Mouse (Mus musculus): ENCODE measurements around the gene Rph3al. TPM values are rescaled to one million over a fixed set of nuclear protein-coding genes. Genes with fewer than 3 reads are reported as not detected.

Gene Rph3al
- polyA plus RNA-seq, 1 experiment from 2014 or later: 14.5 TPM

GRCm38 (mm10) chr11:75846589-75846988 lies 91.6 kb downstream of the Rph3al start:
- WGBS: 52% methylated on average over 7 of the region's 7 CpGs
- no peak overlapping the region for H3K4me2 ChIP-seq (ENCODE audit: low read length)
- H3K4me1 ChIP-seq (replicated peaks; ENCODE audit: insufficient read depth, low read length): no peaks in the 10 kb centered on the region
- no peak overlapping the region for H3K4me3 ChIP-seq (replicated peaks; ENCODE audit: low read depth, low read length)
- DNase-seq (ENCODE audit: low spot score) (no peak), ATAC-seq (replicated peaks; ENCODE audit: low FRiP score, low read depth) (no peak)
- no peaks in the 10 kb centered on the region for H3K9me3 ChIP-seq (replicated peaks; ENCODE audit: low read length)
- H3K27ac ChIP-seq: no peak overlapping the region
- H3K27me3 ChIP-seq (ENCODE audit: insufficient read depth, low read length): no peaks in the 10 kb centered on the region
- H3K36me3 ChIP-seq (ENCODE audit: insufficient read depth, low read length): no peaks in the 10 kb centered on the region
- TF ChIP-seq CTCF (IDR thresholded peaks at IDR 0.05; ENCODE audit: low read depth): no peak
- no peak overlapping the region for H3K9ac ChIP-seq (ENCODE audit: low read depth, low read length)

- no peak for TF ChIP-seq CTCF (IDR thresholded peaks at IDR 0.05; ENCODE audit: low read depth)
Measured at GRCm38 (mm10) chr11:75845675-75846074, 92.6 kb downstream of the Rph3al start.

GRCm38 (mm10) chr11:75842904-75843619 lies 95.2 kb downstream of the Rph3al start:
- H3K4me3 ChIP-seq (replicated peaks; ENCODE audit: low read depth, low read length): no peak overlapping the region
- no peaks in the 10 kb centered on the region for H3K36me3 ChIP-seq (ENCODE audit: insufficient read depth, low read length)
- no peak for ATAC-seq (replicated peaks; ENCODE audit: low FRiP score, low read depth)
- TF ChIP-seq CTCF (IDR thresholded peaks at IDR 0.05; ENCODE audit: low read depth): no peak
- H3K27ac ChIP-seq: no peak overlapping the region
- H3K4me2 ChIP-seq (ENCODE audit: low read length): no peak overlapping the region
- 72% methylated on average over 4 of the region's 4 CpGs for WGBS
- no peaks in the 10 kb centered on the region for H3K4me1 ChIP-seq (replicated peaks; ENCODE audit: insufficient read depth, low read length)
- no peak overlapping the region; the same call in 1 of the 2 replicates for H3K9ac ChIP-seq (ENCODE audit: low read depth, low read length)
- DNase-seq (ENCODE audit: low spot score): no peak
- no peaks in the 10 kb centered on the region for H3K9me3 ChIP-seq (replicated peaks; ENCODE audit: low read length)
- no peaks in the 10 kb centered on the region for H3K27me3 ChIP-seq (ENCODE audit: insufficient read depth, low read length)

More at GRCm38 (mm10) chr11:75845675-75846074, 92.6 kb downstream of the Rph3al start:
- H3K4me1 ChIP-seq (replicated peaks; ENCODE audit: insufficient read depth, low read length): no peaks in the 10 kb centered on the region
- no peak overlapping the region for H3K27ac ChIP-seq
- WGBS: 43% methylated on average over 7 of the region's 7 CpGs
- H3K9me3 ChIP-seq (replicated peaks; ENCODE audit: low read length): no peaks in the 10 kb centered on the region
- no peak overlapping the region for H3K9ac ChIP-seq (ENCODE audit: low read depth, low read length)
- DNase-seq (ENCODE audit: low spot score): no peak
- no peak for ATAC-seq (replicated peaks; ENCODE audit: low FRiP score, low read depth)
- no peaks in the 10 kb centered on the region for H3K27me3 ChIP-seq (ENCODE audit: insufficient read depth, low read length)
- no peaks in the 10 kb centered on the region for H3K36me3 ChIP-seq (ENCODE audit: insufficient read depth, low read length)
- H3K4me3 ChIP-seq (replicated peaks; ENCODE audit: low read depth, low read length): no peak overlapping the region
- H3K4me2 ChIP-seq (ENCODE audit: low read length): no peak overlapping the region

GRCm38 (mm10) chr11:75841503-75841902 lies 96.7 kb downstream of the Rph3al start:
- WGBS: 86% methylated on average over 3 of the region's 3 CpGs
- no peak for TF ChIP-seq CTCF (IDR thresholded peaks at IDR 0.05; ENCODE audit: low read depth)
- no peak overlapping the region for H3K4me2 ChIP-seq (ENCODE audit: low read length)
- no peaks in the 10 kb centered on the region for H3K36me3 ChIP-seq (ENCODE audit: insufficient read depth, low read length)
- no peak for ATAC-seq (replicated peaks; ENCODE audit: low FRiP score, low read depth)
- no peak overlapping the region for H3K27ac ChIP-seq
- H3K9ac ChIP-seq (ENCODE audit: low read depth, low read length): no peak overlapping the region
- no peak overlapping the region for H3K4me3 ChIP-seq (replicated peaks; ENCODE audit: low read depth, low read length)
- DNase-seq (ENCODE audit: low spot score): no peak
- H3K27me3 ChIP-seq (ENCODE audit: insufficient read depth, low read length): no peaks in the 10 kb centered on the region
- no peaks in the 10 kb centered on the region for H3K9me3 ChIP-seq (replicated peaks; ENCODE audit: low read length)
- no peaks in the 10 kb centered on the region for H3K4me1 ChIP-seq (replicated peaks; ENCODE audit: insufficient read depth, low read length)

GRCm38 (mm10) chr11:75839536-75840430 lies 98.4 kb downstream of the Rph3al start:
- 73% methylated on average over 12 of the region's 12 CpGs for WGBS
- no peaks in the 10 kb centered on the region for H3K9me3 ChIP-seq (replicated peaks; ENCODE audit: low read length)
- DNase-seq (ENCODE audit: low spot score) (no peak), ATAC-seq (replicated peaks; ENCODE audit: low FRiP score, low read depth) (no peak)
- H3K27me3 ChIP-seq (ENCODE audit: insufficient read depth, low read length): no peaks in the 10 kb centered on the region
- H3K36me3 ChIP-seq (ENCODE audit: insufficient read depth, low read length): no peaks in the 10 kb centered on the region; the same call in 1 of the 2 replicates
- no peaks in the 10 kb centered on the region for H3K4me1 ChIP-seq (replicated peaks; ENCODE audit: insufficient read depth, low read length)
- no peak overlapping the region for H3K4me2 ChIP-seq (ENCODE audit: low read length)
- no peak overlapping the region for H3K4me3 ChIP-seq (replicated peaks; ENCODE audit: low read depth, low read length)
- TF ChIP-seq CTCF (IDR thresholded peaks at IDR 0.05; ENCODE audit: low read depth): no peak
- H3K27ac ChIP-seq: no peak overlapping the region
- no peak overlapping the region for H3K9ac ChIP-seq (ENCODE audit: low read depth, low read length)

GRCm38 (mm10) chr11:75838861-75839426 lies 99.3 kb downstream of the Rph3al start:
- WGBS: 59% methylated on average over 10 of the region's 10 CpGs
- Histone ChIP-seq H3K4me3 (replicated peaks; ENCODE audit: low read depth, low read length) (no peak overlapping the region), H3K4me1 (replicated peaks; ENCODE audit: insufficient read depth, low read length) (no peaks in the 10 kb centered on the region), H3K4me2 (ENCODE audit: low read length) (no peak overlapping the region), H3K27me3 (ENCODE audit: insufficient read depth, low read length) (no peaks in the 10 kb centered on the region), H3K9me3 (replicated peaks; ENCODE audit: low read length) (no peaks in the 10 kb centered on the region), H3K27ac (no peak overlapping the region), H3K9ac (ENCODE audit: low read depth, low read length) (no peak overlapping the region), H3K36me3 (ENCODE audit: insufficient read depth, low read length) (no peaks in the 10 kb centered on the region; the same call in 1 of the 2 replicates)
- TF ChIP-seq CTCF (IDR thresholded peaks at IDR 0.05; ENCODE audit: low read depth): no peak
- no peak for DNase-seq (ENCODE audit: low spot score)
- no peak for ATAC-seq (replicated peaks; ENCODE audit: low FRiP score, low read depth)

Data from kidney, postnatal 0 days (tissue).